Mouse (Mus musculus) midbrain, embryonic 10.5 days (tissue): ENCODE measurements around the gene Nos3. TPM values are rescaled to one million over a fixed set of nuclear protein-coding genes. Genes with fewer than 3 reads are reported as not detected.

Experiments
- DNase-seq: peaks from one replicate; pipeline ENCODE4 v3.0.0-alpha.2; 2017; ENCODE audit warnings: low spot score
- H3K27ac ChIP-seq: fragments of 300-500 bp; sonication (generic); replicated peaks from 2 replicates; pipeline ENCODE4 v1.5.1; 2016; ENCODE audit warnings: mild to moderate bottlenecking
- H3K27me3 ChIP-seq: fragments of 300-500 bp; sonication (generic); 2 replicates; pipeline ENCODE4 v1.6.1; 2016; ENCODE audit warnings: low read depth, mild to moderate bottlenecking; ENCODE audit not compliant: poor library complexity, severe bottlenecking
- H3K36me3 ChIP-seq: fragments of 300-500 bp; sonication (generic); 2 replicates; pipeline ENCODE4 v1.6.1; 2016; ENCODE audit warnings: mild to moderate bottlenecking, moderate library complexity
- H3K4me1 ChIP-seq: fragments of 300-500 bp; sonication (generic); 2 replicates; pipeline ENCODE4 v1.6.1; 2016
- H3K4me3 ChIP-seq: fragments of 300-500 bp; sonication (generic); 2 replicates; pipeline ENCODE4 v1.5.1; 2016; ENCODE audit warnings: mild to moderate bottlenecking, moderate library complexity
- H3K9me3 ChIP-seq: fragments of 300-500 bp; sonication (generic); replicated peaks from 2 replicates; pipeline ENCODE4 v1.6.1; 2016; ENCODE audit warnings: mild to moderate bottlenecking
- WGBS: fragments of 180-500 bp; shearing (Covaris S2); methylation state at CpG from one replicate; pipeline ENCODE4 v1.1.7; 2016; 5-methylcytosine and 5-hydroxymethylcytosine counted together
- polyA plus RNA-seq: library from polyadenylated mRNA; unstranded; fragments of >200 nt; fragmentation: Nextera tagmentation; extraction: Ambion mirVana; gene quantifications from 2 replicates; pipeline ENCODE4 v1.2.1, GENCODE M21; 2016

Gene Nos3
- polyA plus RNA-seq, 1 experiment from 2014 or later: 7.9 TPM

- WGBS: under 1% methylated on average over 34 of the region's 34 CpGs
- peaks cover 41% of the 10 kb centered on the region for H3K27me3 ChIP-seq
Measured at GRCm38 (mm10) chr5:24383026-24383859, 18.6 kb downstream of the Nos3 start.

GRCm38 (mm10) chr5:24384407-24384806 is 19.8 kb downstream of the Nos3 start:
- Histone ChIP-seq H3K27ac (no peak overlapping the region), H3K27me3 (peaks cover 52% of the 10 kb centered on the region), H3K36me3 (no peaks in the 10 kb centered on the region), H3K4me1 (peaks cover 65% of the 10 kb centered on the region), H3K4me3 (no peak overlapping the region), H3K9me3 (no peaks in the 10 kb centered on the region)
- 72% methylated on average over 6 of the region's 6 CpGs for WGBS
- no peak for DNase-seq

More at GRCm38 (mm10) chr5:24383026-24383859, 18.6 kb downstream of the Nos3 start:
- H3K36me3 ChIP-seq: no peaks in the 10 kb centered on the region
- H3K4me3 ChIP-seq: peak overlapping the region; percentile 59
- H3K4me1 ChIP-seq: peaks cover 58% of the 10 kb centered on the region
- DNase-seq: peak; percentile 95
- H3K27ac ChIP-seq: peak overlapping the region; percentile 84
- no peaks in the 10 kb centered on the region for H3K9me3 ChIP-seq

DNA sequence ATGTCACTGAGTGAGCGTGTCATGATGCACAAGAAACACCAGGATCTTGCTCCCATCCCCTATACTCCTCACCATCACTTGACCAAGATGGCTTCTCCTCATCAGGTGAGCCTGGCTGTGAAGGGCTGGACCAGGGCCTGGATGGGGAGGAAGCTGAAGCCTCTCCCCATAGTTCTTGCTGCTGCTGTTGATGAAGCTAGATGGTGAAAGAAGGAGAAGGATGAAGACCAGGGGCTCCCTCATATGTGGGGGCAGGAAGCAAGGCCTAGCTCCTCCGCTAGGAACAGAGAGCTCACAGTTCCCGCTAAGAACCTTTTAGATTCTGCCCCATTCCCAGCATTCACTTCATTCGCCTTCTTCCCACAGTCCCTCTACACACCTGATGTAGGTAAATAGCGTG is 20.8 kb downstream of the Nos3 start:
- 87% methylated on average over 5 of the region's 5 CpGs for WGBS
- H3K4me1 ChIP-seq: peaks cover 61% of the 10 kb centered on the region

GRCm38 (mm10) chr5:24385887-24386550 is 21.4 kb downstream of the Nos3 start:
- no peak overlapping the region for H3K4me3 ChIP-seq
- peaks cover 68% of the 10 kb centered on the region for H3K27me3 ChIP-seq
- 83% methylated on average over 10 of the region's 10 CpGs for WGBS
- H3K4me1 ChIP-seq: peaks cover 61% of the 10 kb centered on the region
- DNase-seq: no peak
- no peaks in the 10 kb centered on the region for H3K9me3 ChIP-seq
- H3K36me3 ChIP-seq: no peaks in the 10 kb centered on the region
- no peak overlapping the region for H3K27ac ChIP-seq

More for the DNA sequence above, 20.8 kb downstream of the Nos3 start:
- no peak for DNase-seq
- Histone ChIP-seq H3K9me3 (no peaks in the 10 kb centered on the region), H3K27ac (no peak overlapping the region), H3K36me3 (no peaks in the 10 kb centered on the region), H3K27me3 (peaks cover 62% of the 10 kb centered on the region), H3K4me3 (no peak overlapping the region)

DNA sequence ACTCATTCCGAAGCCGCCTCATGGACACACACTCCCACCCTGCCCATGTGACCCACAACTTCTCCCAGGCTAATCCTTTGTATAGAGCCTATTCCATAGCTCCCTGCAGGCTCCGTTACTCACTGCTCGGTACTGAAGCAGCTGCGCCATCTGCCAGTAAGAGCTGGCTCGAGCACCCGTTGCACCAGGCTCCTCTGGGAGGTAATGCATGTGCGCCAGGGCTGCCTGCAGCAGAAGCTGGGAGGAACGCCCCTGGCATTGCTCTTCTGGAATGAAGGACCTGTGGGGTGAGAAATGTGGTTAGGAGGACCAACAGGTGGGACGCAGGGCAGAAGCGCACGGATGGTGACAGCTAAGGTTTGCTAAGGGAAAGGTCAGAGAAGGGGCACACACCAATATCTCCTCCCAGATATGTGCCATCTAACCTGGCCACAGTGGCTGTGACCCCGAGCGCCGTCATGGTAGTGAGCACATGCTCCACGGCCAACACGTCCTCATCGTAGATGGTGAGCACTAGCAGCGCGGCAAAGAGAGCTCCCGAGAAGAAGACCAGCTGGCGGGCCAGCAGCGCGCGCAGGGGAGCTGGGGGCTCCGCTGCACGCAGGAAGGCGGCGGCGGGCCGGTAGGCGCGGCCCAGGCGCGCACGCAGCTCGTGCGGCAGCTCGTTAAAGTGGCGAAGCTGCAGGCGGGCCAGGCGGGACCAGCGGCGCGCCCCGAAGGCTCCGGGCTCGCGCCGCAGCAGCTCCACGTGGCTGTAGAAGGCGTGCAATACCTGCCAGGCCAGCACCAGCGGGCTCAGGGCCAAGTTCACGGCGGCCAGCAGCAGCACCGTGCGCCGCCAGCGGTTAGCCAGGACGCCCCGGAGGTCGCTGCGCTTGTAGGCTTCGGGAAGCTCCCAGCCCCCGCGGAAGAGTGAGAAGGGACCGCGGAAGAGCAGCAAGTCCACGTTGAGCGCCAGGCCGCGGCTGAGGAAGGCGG is 22.9 kb downstream of the Nos3 start:
- Histone ChIP-seq H3K4me3 (peak overlapping the region; percentile 61), H3K9me3 (no peaks in the 10 kb centered on the region), H3K27ac (peak overlapping the region; percentile 78), H3K27me3 (peaks cover 68% of the 10 kb centered on the region), H3K4me1 (peaks cover 55% of the 10 kb centered on the region), H3K36me3 (no peaks in the 10 kb centered on the region)
- WGBS: 1% methylated on average over 73 of the region's 73 CpGs
- peak; percentile 65 for DNase-seq

DNA sequence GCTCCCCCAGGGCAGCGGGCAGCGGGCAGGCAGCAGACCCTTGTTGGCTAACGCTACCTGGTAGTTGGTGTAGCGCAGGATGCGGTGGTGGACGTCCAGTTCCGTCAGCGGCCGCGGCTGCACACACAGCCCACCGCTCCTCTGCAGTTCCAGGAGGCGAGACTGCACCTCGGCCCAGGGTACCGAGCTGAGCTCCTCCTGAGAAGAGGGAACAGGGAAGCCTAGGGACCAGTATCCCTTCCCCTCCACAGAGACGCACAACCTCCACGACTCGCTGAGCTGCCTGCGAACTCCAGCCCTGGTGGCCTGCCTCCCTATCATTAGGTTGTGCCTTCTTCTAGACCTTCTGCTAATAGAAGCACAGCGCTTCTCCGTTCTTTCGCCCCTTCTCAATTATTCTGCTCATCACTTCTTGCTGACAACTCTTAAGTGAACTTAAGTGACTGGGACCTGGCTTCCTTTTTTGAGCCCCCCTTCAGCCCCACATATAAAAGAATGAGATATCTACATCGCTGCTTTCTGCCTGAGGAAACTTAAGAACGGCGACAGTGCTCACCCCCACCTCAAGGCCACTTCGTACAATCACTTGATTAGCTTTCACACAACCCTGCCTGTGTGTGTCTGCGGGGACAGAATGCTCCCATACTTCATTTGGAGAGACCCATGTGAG is 23.8 kb downstream of the Nos3 start:
- DNase-seq: no peak
- WGBS: 24% methylated on average over 26 of the region's 26 CpGs
- Histone ChIP-seq H3K27me3 (peaks cover 68% of the 10 kb centered on the region), H3K4me3 (peak overlapping the region; percentile 61), H3K27ac (peak overlapping the region; percentile 78), H3K36me3 (no peaks in the 10 kb centered on the region), H3K9me3 (no peaks in the 10 kb centered on the region), H3K4me1 (peaks cover 52% of the 10 kb centered on the region)

DNA sequence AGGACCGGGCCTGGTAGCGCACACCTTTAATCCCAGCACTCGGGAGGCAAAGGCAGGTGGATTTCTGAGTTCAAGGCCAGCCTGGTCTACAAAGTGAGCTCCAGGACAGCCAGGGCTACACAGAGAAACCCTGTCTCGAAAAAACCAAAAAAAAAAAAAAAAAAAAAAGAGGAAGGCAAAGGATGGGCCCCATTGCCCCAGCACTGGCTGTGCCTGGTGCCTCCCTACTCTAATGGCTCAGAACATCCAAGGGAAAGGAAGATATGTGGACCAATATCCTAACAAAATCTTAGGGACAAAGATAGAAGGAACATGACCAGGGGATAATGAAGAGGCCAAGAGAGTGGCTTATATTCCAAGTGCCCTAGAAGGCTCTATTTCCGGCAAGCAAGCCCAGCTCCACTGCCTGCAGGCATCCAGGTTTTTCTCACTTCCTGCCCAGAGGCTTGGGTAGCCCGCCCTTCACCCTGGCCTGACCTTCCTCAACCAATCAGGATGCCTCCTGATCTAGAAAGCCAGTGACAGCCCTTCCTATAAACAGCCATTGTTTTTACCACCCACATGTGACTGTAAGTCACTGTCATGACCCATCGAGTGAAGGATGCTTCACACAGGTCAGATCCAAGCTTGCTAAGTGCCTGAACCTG is 24.5 kb downstream of the Nos3 start:
- Histone ChIP-seq H3K4me3 (no peak overlapping the region), H3K9me3 (no peaks in the 10 kb centered on the region), H3K27ac (peak overlapping the region; percentile 46; the same call in 1 of the 2 replicates), H3K27me3 (peaks cover 68% of the 10 kb centered on the region), H3K4me1 (peaks cover 52% of the 10 kb centered on the region), H3K36me3 (no peaks in the 10 kb centered on the region)
- peak; percentile 31 for DNase-seq
- whole genome bisulfite sequencing: 55% methylated on average over 7 of the region's 7 CpGs

- WGBS: 81% methylated on average over 4 of the region's 4 CpGs
- Histone ChIP-seq H3K27me3 (peaks cover 63% of the 10 kb centered on the region), H3K4me3 (no peak overlapping the region), H3K9me3 (no peaks in the 10 kb centered on the region), H3K36me3 (no peaks in the 10 kb centered on the region), H3K27ac (peak overlapping the region; percentile 46; the same call in 1 of the 2 replicates), H3K4me1 (peaks cover 52% of the 10 kb centered on the region)
- DNase-seq: no peak
Measured at GRCm38 (mm10) chr5:24389658-24390020, 25.0 kb downstream of the Nos3 start.

DNA sequence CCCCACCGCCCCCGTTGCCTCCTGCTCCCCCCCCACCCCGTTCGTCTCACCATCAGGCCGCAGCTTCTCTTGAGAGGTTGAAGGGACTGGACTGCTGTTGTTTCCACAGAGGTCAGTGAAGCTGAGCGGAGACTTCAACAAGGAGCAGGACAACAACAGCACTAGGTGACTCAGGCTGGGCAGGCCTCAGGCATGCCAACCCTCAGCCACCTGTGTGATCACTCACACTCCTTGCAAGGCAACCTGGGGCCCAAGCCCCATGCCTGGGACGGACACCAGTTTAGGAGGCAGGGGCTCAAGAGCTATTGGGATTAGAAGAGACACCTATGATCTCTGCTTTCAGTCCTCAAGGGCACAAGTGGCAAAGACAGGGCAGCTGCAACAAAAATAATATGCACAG is 27.3 kb downstream of the Nos3 start, which contains the start of gene Atg9b:
TSS of gene Atg9b (minus strand) at position 280 of the 400 bp plus-strand sequence.
- Histone ChIP-seq H3K27ac (no peak within 1 kb of the TSS), H3K4me3 (no peak within 1 kb of the TSS), H3K27me3 (peaks cover 41% of the 10 kb centered on the region), H3K36me3 (peaks cover 4% of the 10 kb centered on the region; the same call in 1 of the 2 replicates), H3K9me3 (no peaks in the 10 kb centered on the region), H3K4me1 (peaks cover 47% of the 10 kb centered on the region)
- no peak for DNase-seq
- WGBS: 89% methylated on average over 7 of the region's 7 CpGs

DNA sequence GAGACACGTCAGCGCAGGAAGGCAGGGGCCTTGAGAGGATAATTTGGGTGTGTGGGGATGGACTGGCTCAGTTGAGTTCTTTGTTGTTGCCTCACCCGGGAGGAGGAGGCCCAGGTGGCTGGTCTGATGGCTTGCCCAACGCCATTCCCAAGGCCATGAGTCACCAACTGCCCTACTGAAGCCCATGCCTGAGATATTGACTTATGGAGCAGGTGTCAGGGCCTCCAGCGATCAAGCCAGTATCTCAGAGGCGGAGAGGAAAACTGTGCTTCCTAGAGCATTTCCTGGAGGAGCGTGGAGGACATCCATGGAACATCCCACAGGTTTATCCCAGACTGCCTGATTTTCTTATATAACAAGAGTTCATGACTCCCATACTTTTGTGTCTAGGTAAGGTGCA is 28.1 kb downstream of the Nos3 start:
- Histone ChIP-seq H3K27me3 (peaks cover 32% of the 10 kb centered on the region), H3K27ac (no peak overlapping the region), H3K36me3 (peaks cover 4% of the 10 kb centered on the region; the same call in 1 of the 2 replicates), H3K9me3 (no peaks in the 10 kb centered on the region), H3K4me3 (no peak overlapping the region), H3K4me1 (peaks cover 38% of the 10 kb centered on the region)
- DNase-seq: no peak
- 83% methylated on average over 7 of the region's 7 CpGs for WGBS

DNA sequence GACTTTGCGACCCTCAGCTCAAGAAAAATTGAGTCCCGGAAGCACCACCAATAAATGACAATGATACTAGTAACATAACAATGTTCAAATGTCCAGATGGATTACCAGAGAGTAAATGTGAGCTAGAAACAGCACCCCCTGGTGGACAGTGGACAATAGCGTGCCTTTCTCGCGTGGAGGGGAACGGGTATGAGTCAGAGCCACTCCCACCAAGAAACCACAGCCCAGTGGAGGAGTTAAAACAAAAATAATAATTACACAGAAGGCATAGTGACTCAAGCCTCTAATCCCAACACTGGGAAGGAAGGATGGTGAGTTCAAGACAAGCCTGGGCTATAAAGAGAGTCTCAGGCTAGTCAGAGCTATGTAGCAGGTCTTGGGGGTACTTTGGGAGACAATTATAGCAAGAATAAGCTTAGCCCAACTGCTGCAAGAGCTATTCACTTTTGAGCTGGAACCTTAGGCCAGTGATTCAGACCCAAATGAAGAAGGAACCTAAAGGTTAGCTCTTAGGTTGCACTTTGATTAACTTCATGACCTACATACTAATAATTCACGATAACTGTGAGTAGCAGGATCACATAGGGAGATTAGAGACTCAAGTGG is 28.9 kb downstream of the Nos3 start, which contains the start of gene Abcb8:
TSS of gene Abcb8 (plus strand) at position 272 of the 606 bp plus-strand sequence.
- Histone ChIP-seq H3K4me1 (peaks cover 30% of the 10 kb centered on the region), H3K4me3 (peak within 1 kb of the TSS; percentile 68), H3K9me3 (no peaks in the 10 kb centered on the region), H3K36me3 (peaks cover 4% of the 10 kb centered on the region; the same call in 1 of the 2 replicates), H3K27ac (peak within 1 kb of the TSS; percentile 92), H3K27me3 (peaks cover 25% of the 10 kb centered on the region)
- peak; percentile 81 for DNase-seq
- WGBS: 20% methylated on average over 7 of the region's 7 CpGs
